Mouse (Mus musculus) thymus, adult 2 months (tissue): Measurements from ENCODE around the gene Ripk3.

ENCODE experiments used
- CTCF ChIP-seq: fragments of 200-500 bp; IDR thresholded peaks from 2 replicates; pipeline ENCODE4 v1.5.1; 2012; ENCODE audit warnings: mild to moderate bottlenecking, control low read depth, low read length, moderate library complexity, borderline replicate concordance; ENCODE audit not compliant: control insufficient read depth, poor library complexity, insufficient read depth; ENCODE audit errors: extremely low read depth
- POLR2A ChIP-seq: fragments of 200-500 bp; IDR thresholded peaks from 2 replicates; pipeline ENCODE4 v1.6.1; 2012; ENCODE audit warnings: mild to moderate bottlenecking, low read length, control low read depth, moderate library complexity; ENCODE audit not compliant: control insufficient read depth, poor library complexity, insufficient read depth; ENCODE audit errors: extremely low read depth

DNA sequence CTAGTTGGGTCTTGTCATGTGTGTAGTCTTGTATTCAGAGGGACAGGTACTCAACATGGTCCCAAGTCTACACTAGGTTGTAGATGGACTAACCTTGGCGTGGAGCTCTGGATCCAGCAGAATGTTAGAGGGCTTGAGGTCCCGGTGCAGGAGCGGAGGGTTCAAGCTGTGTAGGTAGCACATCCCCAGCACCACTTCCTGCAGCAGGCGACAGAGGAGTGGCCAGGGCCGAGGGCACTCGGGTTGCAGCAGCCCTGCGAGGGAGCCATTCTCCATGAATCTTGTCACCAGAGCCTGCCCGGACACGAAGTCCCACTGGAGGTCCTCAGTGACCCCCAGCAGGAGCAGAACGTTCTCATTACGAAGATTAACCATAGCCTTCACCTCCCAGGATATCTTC, 934 bp downstream of the Ripk3 start:
- TF ChIP-seq CTCF, result no peak
- no peak for TF ChIP-seq POLR2A
